Mouse (Mus musculus): ENCODE data around the gene Spink2. TPM values are rescaled to one million over a fixed set of nuclear protein-coding genes. Genes with fewer than 3 reads are reported as not detected.

The Spink2 gene
- polyA plus RNA-seq, 1 experiment, result 1.3 TPM

GRCm38 (mm10) chr5:77156938-77157337, 54.3 kb downstream of the Spink2 start:
- TF ChIP-seq POLR2A (IDR thresholded peaks at IDR 0.05; ENCODE audit: control insufficient read depth, extremely low read depth, insufficient read depth, low read length, poor library complexity), result no peak
- no peak for TF ChIP-seq CTCF (IDR thresholded peaks at IDR 0.05; ENCODE audit: borderline replicate concordance, control insufficient read depth, extremely low read depth, insufficient read depth, low read length, poor library complexity)
- DNase-seq, result no peak
- Histone ChIP-seq H3K36me3 (ENCODE audit: control insufficient read depth, insufficient read depth, low read length) (no peaks in the 10 kb centered on the region), H3K27ac (ENCODE audit: control insufficient read depth, insufficient read depth, low read length) (no peak overlapping the region), H3K4me1 (replicated peaks; ENCODE audit: control insufficient read depth, insufficient read depth, low read length) (no peaks in the 10 kb centered on the region), H3K27me3 (ENCODE audit: control insufficient read depth, insufficient read depth, low read length) (no peaks in the 10 kb centered on the region), H3K4me3 (ENCODE audit: control insufficient read depth, insufficient read depth, low read length) (no peak overlapping the region)
- WGBS, result 96% methylated on average over 5 of the region's 5 CpGs

- Histone ChIP-seq H3K27me3 (ENCODE audit: control insufficient read depth, insufficient read depth, low read length) (no peaks in the 10 kb centered on the region), H3K4me1 (replicated peaks; ENCODE audit: control insufficient read depth, insufficient read depth, low read length) (no peaks in the 10 kb centered on the region), H3K4me3 (ENCODE audit: control insufficient read depth, insufficient read depth, low read length) (no peak overlapping the region), H3K27ac (ENCODE audit: control insufficient read depth, insufficient read depth, low read length) (no peak overlapping the region), H3K36me3 (ENCODE audit: control insufficient read depth, insufficient read depth, low read length) (no peaks in the 10 kb centered on the region)
- WGBS, result 96% methylated on average over 12 of the region's 12 CpGs
- TF ChIP-seq CTCF (IDR thresholded peaks at IDR 0.05; ENCODE audit: borderline replicate concordance, control insufficient read depth, extremely low read depth, insufficient read depth, low read length, poor library complexity) (no peak), POLR2A (IDR thresholded peaks at IDR 0.05; ENCODE audit: control insufficient read depth, extremely low read depth, insufficient read depth, low read length, poor library complexity) (no peak)
- DNase-seq, result no peak
These were observed 55.7 kb downstream of the Spink2 start for GRCm38 (mm10) chr5:77155526-77155925.

Other genes with a start within 250 kb of the Spink2 start
- gene Srp72, start 236.8 kb downstream of the Spink2 start, polyA plus RNA-seq (2012; rRNA removed), result 30.4 and 36.2 TPM in 2 replicates
- gene Arl9, start 207.4 kb downstream of the Spink2 start, polyA plus RNA-seq (2012; rRNA removed), result not detected in 2 replicates
- gene Thegl, start 195.4 kb downstream of the Spink2 start, polyA plus RNA-seq (2012; rRNA removed), result not detected in 2 replicates
- 8.1 and 26.1 TPM in 2 replicates for gene Hopx, start 96.3 kb downstream of the Spink2 start, polyA plus RNA-seq (2012; rRNA removed)
- 14.0 and 18.4 TPM in 2 replicates for gene Rest, start 54.0 kb upstream of the Spink2 start, polyA plus RNA-seq (2012; rRNA removed)
- 23.1 and 27.9 TPM in 2 replicates for gene Noa1, start 98.6 kb upstream of the Spink2 start, polyA plus RNA-seq (2012; rRNA removed)
- gene Polr2b, start 98.7 kb upstream of the Spink2 start, polyA plus RNA-seq (2012; rRNA removed), result 25.8 and 30.4 TPM in 2 replicates
- 370 and 442 TPM in 2 replicates for gene Igfbp7, start 196.6 kb upstream of the Spink2 start, polyA plus RNA-seq (2012; rRNA removed)